Mouse (Mus musculus) T-helper 17 cell (primary cell): Measurements from ENCODE around the gene Olfr114.

Experiments used
- in situ Hi-C, 2 experiments: fragments of 300-600 bp; cut with MboI, MseI; formaldehyde crosslinking; loops; 1 replicate in 1 of 2; 2 replicates in 1 of 2; pipeline ENCODE4 v1.15.1; 2025; ENCODE audit warnings: high pct_unique_total_duplicates in 2 of 2

Gene Olfr114

DNA sequence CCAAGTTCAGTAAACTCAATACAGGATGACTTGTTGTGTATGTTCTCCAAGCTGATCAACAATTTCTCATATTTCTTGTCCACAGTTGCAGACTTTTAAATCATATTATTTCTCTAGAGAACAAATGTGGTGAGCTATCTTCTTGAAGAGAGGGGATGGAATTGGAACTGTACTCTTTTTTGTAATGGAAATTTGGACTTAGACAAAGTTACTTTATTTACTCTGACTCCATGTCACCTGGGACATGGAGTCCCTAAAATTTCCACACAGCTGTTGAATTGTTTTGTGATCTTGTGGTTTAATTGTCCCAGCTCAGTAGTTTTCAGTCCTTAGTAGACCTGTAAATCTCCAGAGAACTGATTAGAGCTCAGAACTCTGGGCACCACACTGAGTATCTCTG is at the start of gene Olfr114:
Olfr114 (minus strand) TSS at position 101 of the 400 bp plus-strand sequence.
- in situ Hi-C loops = no loop called here

DNA sequence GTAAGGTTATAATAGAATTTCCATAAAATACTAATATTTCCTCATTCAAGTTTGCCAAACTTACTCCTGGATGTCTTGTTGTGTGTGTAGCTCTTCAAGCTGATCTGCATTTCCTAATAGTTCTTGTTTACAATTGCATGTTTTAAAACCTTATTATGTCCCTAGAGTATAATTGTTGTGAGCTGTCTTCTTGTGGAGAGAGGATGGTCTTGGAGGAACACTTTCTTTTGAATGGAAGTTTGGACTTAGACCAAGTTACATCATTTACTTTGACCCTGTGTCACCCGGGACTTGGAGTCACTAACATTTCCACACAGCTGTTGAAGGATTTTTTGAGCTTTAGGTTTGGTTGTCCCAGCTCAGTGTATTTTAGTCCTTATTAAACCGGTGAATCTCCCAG is 34.5 kb upstream of the Olfr114 start, which contains the start of the genes Olfr115 and Olfr116:
Olfr115 (minus strand) TSS at position 101 of the 400 bp plus-strand sequence.
Olfr116 (minus strand) TSS at position 191 of the 400 bp plus-strand sequence.
- in situ Hi-C loops = no loop called here

DNA sequence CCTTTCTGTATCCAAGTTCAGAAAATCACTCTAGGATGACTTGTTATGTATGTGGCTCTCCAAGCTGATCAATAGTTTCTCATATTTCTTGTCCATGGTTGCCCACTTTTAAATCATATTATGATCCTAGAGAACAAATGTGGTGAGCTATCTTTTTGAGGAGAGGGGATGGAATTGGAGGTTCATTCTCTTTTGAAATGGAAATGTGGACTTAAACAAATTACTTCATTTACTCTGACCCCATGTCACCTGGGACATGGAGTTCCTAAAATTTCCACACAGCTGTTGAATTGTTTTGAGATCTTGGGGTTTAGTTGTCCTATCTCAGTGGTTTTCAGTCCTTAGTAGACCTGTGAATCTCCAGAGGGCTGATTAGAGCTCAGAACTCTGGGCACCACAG is 15.0 kb downstream of the Olfr114 start, which contains the start of gene Olfr113:
Olfr113 (minus strand) TSS at position 101 of the 400 bp plus-strand sequence.
- in situ Hi-C loops = no loop called here

DNA sequence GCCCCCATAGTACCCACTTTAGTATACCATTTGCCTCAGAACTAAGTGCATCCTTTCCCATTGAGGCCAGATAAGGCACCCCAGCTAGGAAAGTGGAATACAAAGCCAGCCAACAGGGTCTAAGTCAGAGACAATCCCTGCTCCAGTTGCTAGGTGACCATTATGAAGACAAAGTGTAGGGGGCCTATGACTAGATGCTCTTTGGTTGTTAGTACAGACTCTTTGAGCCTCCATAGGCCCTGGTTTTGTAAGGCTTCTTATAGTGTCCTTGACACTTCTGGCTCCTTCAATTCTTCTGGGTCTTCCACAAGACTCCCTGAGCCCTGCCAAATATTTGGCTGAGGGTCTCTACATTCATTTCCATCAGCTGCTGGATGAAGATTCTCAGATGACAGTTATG is 23.2 kb downstream of the Olfr114 start, which contains the start of gene Olfr112:
Olfr112 (minus strand) TSS at position 101 of the 400 bp plus-strand sequence.
- in situ Hi-C loops = no loop called here

DNA sequence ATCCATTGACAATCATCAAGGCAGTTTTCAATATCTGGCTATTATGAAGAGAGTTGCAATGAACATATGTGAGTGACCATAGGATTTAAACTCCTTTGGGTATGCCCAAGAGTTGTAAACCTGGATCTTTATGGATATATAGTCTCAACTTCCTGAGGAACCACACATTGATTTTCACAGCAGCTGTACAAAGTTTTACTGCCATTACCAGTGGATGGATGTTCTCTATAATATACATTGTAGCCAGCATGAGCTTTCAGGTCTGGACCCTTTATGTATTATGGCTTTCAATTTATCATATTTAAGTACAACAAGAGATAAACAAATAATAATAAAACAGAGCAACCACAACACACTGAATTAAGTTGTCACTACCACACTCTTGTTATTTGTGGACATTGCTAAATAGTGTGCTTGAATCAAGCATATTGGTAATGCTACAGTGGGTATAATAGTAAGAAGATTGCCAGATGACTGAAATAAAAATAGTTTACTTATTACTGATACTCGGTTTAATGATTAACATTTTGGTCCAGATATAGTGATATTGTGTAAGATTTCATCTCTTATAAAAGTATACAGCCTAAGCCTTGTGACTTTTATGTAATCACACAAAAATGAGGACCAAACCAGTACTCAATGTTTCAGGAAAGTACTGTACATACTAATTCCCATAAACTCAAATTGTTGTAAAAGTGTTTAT is 33.5 kb downstream of the Olfr114 start:
- in situ Hi-C loops = no loop called here

DNA sequence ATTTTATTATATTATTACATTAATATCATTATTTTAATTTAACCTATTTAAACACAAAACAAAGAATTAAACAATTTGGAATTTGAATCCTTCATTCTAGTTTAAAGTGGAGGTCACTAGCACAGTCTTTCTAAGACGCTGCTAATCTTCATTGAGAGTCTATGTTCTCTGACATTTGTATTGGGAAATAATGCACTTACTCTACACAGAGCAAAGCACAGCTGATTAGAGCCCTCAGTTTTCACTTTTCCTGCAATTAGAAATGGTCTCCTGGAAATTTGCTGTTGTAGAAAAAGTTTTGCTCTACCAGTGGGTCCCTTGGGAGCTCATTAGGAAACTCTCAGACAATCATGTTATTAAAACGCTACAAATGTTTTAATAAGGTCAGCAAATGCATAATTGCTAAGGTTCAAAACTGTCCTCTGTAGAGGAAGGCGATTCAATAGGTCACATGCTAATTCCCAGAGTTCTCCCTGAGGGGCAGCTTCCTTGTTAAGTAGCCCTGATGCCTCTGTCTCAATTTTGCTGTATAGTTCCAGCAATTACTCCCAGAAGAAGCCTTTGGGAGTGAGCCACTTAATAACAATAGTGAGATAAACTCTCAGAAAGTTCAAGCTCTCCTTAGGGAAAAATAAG is 48.6 kb downstream of the Olfr114 start:
- in situ Hi-C loops = no loop called here

DNA sequence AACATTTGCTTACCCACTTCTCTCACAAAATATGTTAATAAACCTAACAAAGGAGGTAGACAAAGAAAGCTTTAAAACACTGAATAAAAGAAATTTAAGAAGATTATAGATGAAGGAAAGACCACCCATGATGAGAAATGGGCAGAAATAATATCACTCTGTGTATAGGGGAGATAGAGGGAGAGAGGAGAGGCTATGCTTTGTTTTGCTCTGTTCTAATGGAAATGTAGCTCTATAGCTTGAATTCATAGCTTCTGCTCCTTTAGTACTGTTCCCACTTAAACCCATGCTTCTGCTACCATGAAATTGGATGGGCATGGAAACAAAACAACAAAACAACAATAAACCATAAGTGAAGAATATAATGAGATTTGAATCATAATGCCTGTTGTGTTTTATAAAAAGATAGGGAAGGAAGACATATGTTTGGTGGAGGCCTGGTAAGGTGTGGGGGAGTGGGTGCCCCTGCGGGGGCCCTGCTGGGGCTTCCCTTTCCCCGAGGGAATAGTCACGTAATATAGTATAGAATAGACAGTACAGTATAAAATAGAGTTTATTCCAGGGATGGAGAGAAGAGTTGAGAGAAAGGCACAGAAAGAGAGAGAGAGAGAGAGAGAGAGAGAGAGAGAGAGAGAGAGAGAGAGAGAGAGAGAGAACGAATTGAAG is 51.0 kb downstream of the Olfr114 start:
- in situ Hi-C loops = no loop called here
